Mouse (Mus musculus): ENCODE data around the gene Zfp984. TPM values are rescaled to one million over a fixed set of nuclear protein-coding genes. Genes with fewer than 3 reads are reported as not detected.

The Zfp984 gene
- polyA plus RNA-seq (2017; shearing (Covaris generic)) = 12.6 TPM

GRCm38 (mm10) chr4:147809292-147809965, at the start of gene Zfp984:
Zfp984 (minus strand) TSS chr4:147809788.

GRCm38 (mm10) chr4:147847614-147848583, 38.3 kb upstream of the Zfp984 start, which contains the start of gene Zfp933:
Zfp933 (minus strand) TSS chr4:147848366.

Other genes with a start within 250 kb of the Zfp984 start
- gene Zfp979, start 167.3 kb downstream of the Zfp984 start, polyA plus RNA-seq (2017; shearing (Covaris generic)) = 0.42 TPM
- not detected for gene Zfp534, start 107.2 kb downstream of the Zfp984 start, polyA plus RNA-seq (2017; shearing (Covaris generic))
- 4.6 TPM for gene Zfp933, start 38.6 kb upstream of the Zfp984 start, polyA plus RNA-seq (2017; shearing (Covaris generic))
- 70.6 TPM for gene Miip, start 59.0 kb upstream of the Zfp984 start, polyA plus RNA-seq (2017; shearing (Covaris generic))
- gene Fv1, start 59.2 kb upstream of the Zfp984 start, polyA plus RNA-seq (2017; shearing (Covaris generic)) = 4.5 TPM
- 30.7 TPM for gene Mfn2, start 94.9 kb upstream of the Zfp984 start, polyA plus RNA-seq (2017; shearing (Covaris generic))
- gene Plod1, start 127.0 kb upstream of the Zfp984 start, polyA plus RNA-seq (2017; shearing (Covaris generic)) = 4.0 TPM
- gene 2510039O18Rik, start 131.1 kb upstream of the Zfp984 start, polyA plus RNA-seq (2017; shearing (Covaris generic)) = 81.7 TPM
- gene Nppb, start 176.0 kb upstream of the Zfp984 start, polyA plus RNA-seq (2017; shearing (Covaris generic)) = not detected
- not detected for gene Nppa, start 190.9 kb upstream of the Zfp984 start, polyA plus RNA-seq (2017; shearing (Covaris generic))
- 11.0 TPM for gene Clcn6, start 229.0 kb upstream of the Zfp984 start, polyA plus RNA-seq (2017; shearing (Covaris generic))
- gene Mthfr, start 229.3 kb upstream of the Zfp984 start, polyA plus RNA-seq (2017; shearing (Covaris generic)) = 30.3 TPM